Mouse (Mus musculus) lung, adult 2 months (tissue): ENCODE data around the gene Abca3. TPM values are rescaled to one million over a fixed set of nuclear protein-coding genes. Genes with fewer than 3 reads are reported as not detected.

Experiments
- DNase-seq: peaks from one replicate; pipeline ENCODE4 v3.0.0; 2022
- H3K4me1 ChIP-seq: fragments of 200-500 bp; 2 replicates; pipeline ENCODE4 v1.6.1; 2011; ENCODE audit warnings: low read length; ENCODE audit not compliant: control insufficient read depth, insufficient read depth
- H3K4me3 ChIP-seq: fragments of 200-500 bp; replicated peaks from 2 replicates; pipeline ENCODE3; 2011; ENCODE audit warnings: low read depth, mild to moderate bottlenecking, control low read depth, low read length; ENCODE audit errors: extremely low read depth
- CTCF ChIP-seq: fragments of 200-500 bp; IDR thresholded peaks from 2 replicates; pipeline ENCODE4 v1.5.1; 2011; ENCODE audit warnings: mild to moderate bottlenecking, low read length, control low read depth; ENCODE audit not compliant: insufficient read depth
- POLR2A ChIP-seq: fragments of 200-500 bp; IDR thresholded peaks from 2 replicates; pipeline ENCODE4 v1.6.1; 2011; ENCODE audit warnings: low read depth, mild to moderate bottlenecking, control low read depth, low read length, borderline replicate concordance; ENCODE audit errors: extremely low read depth
- WGBS: fragments of 180-500 bp; shearing (Covaris S2); methylation state at CpG from one replicate; pipeline ENCODE4 v1.1.7; 2018; 5-methylcytosine and 5-hydroxymethylcytosine counted together
- polyA plus RNA-seq: library from polyadenylated mRNA; depleted of rRNA; stranded (reverse); fragments of >200 nt; gene quantifications from 2 replicates; pipeline ENCODE4 v1.2.3, GENCODE M21; 2012; rRNA removed

Abca3 gene
- 231 and 262 TPM in 2 replicates for polyA plus RNA-seq

DNA sequence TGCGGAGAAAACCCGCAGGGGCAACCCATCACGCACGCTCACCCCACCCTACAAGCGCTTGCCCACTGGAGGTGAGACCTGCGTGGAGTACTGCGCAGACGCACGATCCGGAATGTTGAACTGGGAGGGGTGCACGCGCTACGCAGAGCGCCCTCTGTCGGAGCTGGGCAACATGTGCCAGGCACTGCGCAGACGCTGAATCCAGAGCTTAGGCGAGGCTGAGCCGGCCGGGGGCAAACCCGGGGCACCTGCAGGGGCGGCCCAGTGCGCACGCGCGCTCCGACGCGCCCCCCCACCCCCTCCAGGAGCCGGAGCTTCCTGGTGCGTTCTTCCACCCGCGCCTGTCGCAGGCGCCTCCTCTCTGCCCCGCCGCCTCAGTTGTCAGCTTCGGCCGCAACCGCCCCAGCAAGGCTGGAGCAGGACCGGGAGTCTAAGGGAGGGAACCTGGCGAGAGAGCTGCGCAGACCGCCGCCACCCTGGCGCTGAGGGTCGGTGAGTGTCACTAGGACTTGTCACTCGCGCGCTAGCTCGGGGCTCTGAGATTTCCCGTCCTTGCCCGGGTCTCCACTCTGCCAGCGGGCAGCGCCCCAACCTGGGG is at the start of gene Abca3:
Gene Abca3, plus strand, starts transcription at position 191 of the 598 bp plus-strand sequence.
- WGBS, result under 1% methylated on average over 55 of the region's 55 CpGs
- TF ChIP-seq CTCF, result peak; percentile 96
- TF ChIP-seq POLR2A, result peak; percentile 49; the same call in 1 of the 2 replicates
- Histone ChIP-seq H3K4me3 (peak within 1 kb of the TSS; percentile 75), H3K4me1 (peaks cover 3% of the 10 kb centered on the region; the same call in 1 of the 2 replicates)
- peak; percentile 95 for DNase-seq

DNA sequence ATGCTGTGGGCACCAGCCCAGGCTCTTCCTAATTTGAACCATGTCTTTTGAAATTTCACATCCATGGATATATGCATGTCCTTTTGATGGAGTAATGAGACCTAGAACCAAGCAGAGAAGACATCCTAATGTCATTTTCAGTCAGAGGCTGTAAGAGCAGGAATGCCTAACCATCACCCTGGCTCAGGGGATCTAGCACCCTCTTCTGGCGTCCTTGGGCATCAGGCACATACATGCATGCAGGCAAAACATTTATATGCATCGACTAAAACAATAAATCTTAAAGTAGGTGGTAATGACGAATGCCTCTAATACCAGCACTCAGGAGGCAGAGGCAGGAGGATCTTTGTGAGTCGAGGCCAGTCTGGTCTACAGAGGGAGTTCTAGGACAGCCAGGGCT is 44.2 kb upstream of the Abca3 start:
- Histone ChIP-seq H3K4me1 (no peaks in the 10 kb centered on the region), H3K4me3 (no peak overlapping the region)
- no peak for DNase-seq
- no peak for TF ChIP-seq POLR2A
- peak; percentile 71 for TF ChIP-seq CTCF
- 28% methylated on average over 4 of the region's 4 CpGs for WGBS

GRCm38 (mm10) chr17:24320826-24321225 is 30.9 kb upstream of the Abca3 start:
- Histone ChIP-seq H3K4me3 (no peak overlapping the region), H3K4me1 (no peaks in the 10 kb centered on the region)
- no peak for DNase-seq
- 85% methylated on average over 3 of the region's 3 CpGs for WGBS
- TF ChIP-seq CTCF (no peak), POLR2A (no peak)

- DNase-seq, result no peak
- Histone ChIP-seq H3K4me1 (peaks cover 2% of the 10 kb centered on the region; the same call in 1 of the 2 replicates), H3K4me3 (no peak overlapping the region)
- 78% methylated on average over 10 of the region's 10 CpGs for WGBS
- TF ChIP-seq POLR2A, result no peak
- TF ChIP-seq CTCF, result no peak
Measured at GRCm38 (mm10) chr17:24325051-24325450, 26.7 kb upstream of the Abca3 start.

- 82% methylated on average over 7 of the region's 7 CpGs for WGBS
Measured at GRCm38 (mm10) chr17:24327656-24328055, 24.1 kb upstream of the Abca3 start.

GRCm38 (mm10) chr17:24344672-24345071 is 7.1 kb upstream of the Abca3 start:
- Histone ChIP-seq H3K4me1 (no peaks in the 10 kb centered on the region), H3K4me3 (no peak overlapping the region)
- 55% methylated on average over 8 of the region's 8 CpGs for WGBS
- TF ChIP-seq POLR2A, result no peak
- no peak for TF ChIP-seq CTCF
- DNase-seq, result no peak

More at GRCm38 (mm10) chr17:24327656-24328055, 24.1 kb upstream of the Abca3 start:
- Histone ChIP-seq H3K4me3 (no peak overlapping the region), H3K4me1 (peaks cover 2% of the 10 kb centered on the region; the same call in 1 of the 2 replicates)
- DNase-seq, result no peak
- no peak for TF ChIP-seq CTCF

- Histone ChIP-seq H3K4me3 (no peak overlapping the region), H3K4me1 (no peaks in the 10 kb centered on the region)
- no peak for DNase-seq
- WGBS, result 52% methylated on average over 7 of the region's 7 CpGs
- TF ChIP-seq POLR2A, result no peak
- no peak for TF ChIP-seq CTCF
Measured at GRCm38 (mm10) chr17:24346831-24347230, 4.9 kb upstream of the Abca3 start.

GRCm38 (mm10) chr17:24349176-24349575 is 2.6 kb upstream of the Abca3 start:
- TF ChIP-seq POLR2A (no peak), CTCF (no peak)
- H3K4me3 ChIP-seq, result no peak overlapping the region
- DNase-seq, result no peak
- peaks cover 1% of the 10 kb centered on the region; the same call in 1 of the 2 replicates for H3K4me1 ChIP-seq
- WGBS, result 52% methylated on average over 2 of the region's 2 CpGs

GRCm38 (mm10) chr17:24350926-24351759 is 607 bp upstream of the Abca3 start, which contains the start of gene Abca17:
Abca17 (minus strand) TSS chr17:24351068.
- DNase-seq, result peak; percentile 57
- peak within 1 kb of the TSS; percentile 75 for H3K4me3 ChIP-seq
- TF ChIP-seq CTCF (no peak), POLR2A (0 out of 2 replicates have a peak, but pooled peaks have one; percentile 9)
- peaks cover 3% of the 10 kb centered on the region; the same call in 1 of the 2 replicates for H3K4me1 ChIP-seq
- WGBS, result 3% methylated on average over 42 of the region's 42 CpGs
